Mouse (Mus musculus) bone marrow macrophage, adult 2 months (primary cell): ENCODE measurements around the gene Smim11.

Source experiments
- CTCF ChIP-seq: IDR thresholded peaks from 2 replicates; pipeline ENCODE4 v1.5.1; 2012; ENCODE audit warnings: low read depth, mild to moderate bottlenecking, low read length, moderate library complexity
- POLR2A ChIP-seq: IDR thresholded peaks from 2 replicates; pipeline ENCODE4 v1.6.1; 2012; ENCODE audit warnings: mild to moderate bottlenecking, low read depth, low read length, borderline replicate concordance

GRCm38 (mm10) chr16:92285068-92285467, 16.0 kb upstream of the Smim11 start:
- TF ChIP-seq POLR2A = no peak
- no peak for TF ChIP-seq CTCF
